Mouse (Mus musculus) heart, postnatal 10 days (tissue): ENCODE measurements around the gene Prl5a1. TPM values are rescaled to one million over a fixed set of nuclear protein-coding genes. Genes with fewer than 3 reads are reported as not detected.

ENCODE experiments used
- DNase-seq, 2 experiments: peaks; one replicate each; pipeline ENCODE4 v3.0.0; 2021
- intact Hi-C: fragments of 180-260 bp; cut with DNase I; formaldehyde crosslinking; loops from one replicate; pipeline ENCODE4 v1.15.1; 2025
- total RNA-seq, 2 experiments: library from RNA; stranded (reverse); gene quantifications; 2 replicates each; pipeline ENCODE4 v1.2.3; 2021

Gene Prl5a1
- not detected for total RNA-seq

DNA sequence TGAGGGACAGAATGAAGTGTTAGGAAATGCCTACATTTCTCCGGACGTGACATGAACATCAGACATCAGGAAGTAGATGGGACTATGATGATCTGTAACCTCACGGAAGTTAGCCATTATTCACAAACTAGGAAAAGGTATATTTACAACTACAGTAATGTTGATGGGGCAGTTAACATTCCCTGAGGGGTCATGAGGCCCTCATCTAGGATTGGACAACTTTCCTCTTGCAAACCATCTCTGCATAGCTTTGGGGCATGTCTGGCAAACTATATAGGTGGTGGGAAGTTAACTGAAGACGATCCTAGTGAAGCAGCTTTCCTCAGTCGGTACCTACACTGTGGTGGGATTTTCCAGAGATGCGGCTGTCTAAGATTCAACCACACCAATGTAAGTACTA lies at the start of gene Prl5a1:
Gene Prl5a1 (plus strand): TSS at position 301 of the 400 bp plus-strand sequence.
- DNase-seq: no peak
- intact Hi-C loops: no loop called here

DNA sequence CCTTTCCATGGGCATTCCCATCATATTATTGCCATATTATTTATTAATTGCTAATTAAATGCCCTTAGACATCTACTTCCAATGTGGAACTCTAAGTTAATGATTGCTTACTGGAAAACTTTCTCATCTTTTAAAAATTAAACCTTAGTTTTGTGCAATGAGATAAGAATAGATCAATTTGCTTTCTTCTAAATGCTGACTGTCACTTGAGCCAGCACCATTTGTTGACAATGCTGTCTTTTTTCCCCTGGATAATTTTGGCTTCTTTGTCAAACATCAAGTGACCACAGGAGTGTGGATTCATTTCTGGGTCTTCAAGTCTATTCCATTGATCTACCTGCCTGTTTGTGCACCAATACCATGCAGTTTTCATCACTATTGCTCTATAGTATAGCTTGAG lies 46.1 kb upstream of the Prl5a1 start:
- DNase-seq: no peak
- intact Hi-C loops: no loop called here

DNA sequence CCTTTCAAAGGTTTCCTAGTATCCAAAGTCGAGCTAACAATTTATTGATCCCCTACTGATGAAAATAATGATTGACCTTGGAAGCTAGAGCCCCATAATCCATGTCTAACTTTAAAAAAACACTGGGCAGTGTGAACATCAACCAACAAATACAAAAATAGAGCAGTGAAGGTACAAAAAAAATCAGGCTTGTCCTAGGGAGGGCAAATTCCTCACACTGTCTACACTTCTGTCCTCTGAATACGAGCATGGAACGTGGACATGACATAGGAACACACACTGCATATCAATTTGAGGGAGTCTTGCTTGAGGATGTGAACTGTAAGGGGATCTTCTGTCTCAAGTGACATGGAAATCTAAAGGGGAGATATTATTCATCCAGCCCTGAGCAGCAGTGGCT lies 33.7 kb upstream of the Prl5a1 start:
- DNase-seq: no peak
- intact Hi-C loops: no loop called here

DNA sequence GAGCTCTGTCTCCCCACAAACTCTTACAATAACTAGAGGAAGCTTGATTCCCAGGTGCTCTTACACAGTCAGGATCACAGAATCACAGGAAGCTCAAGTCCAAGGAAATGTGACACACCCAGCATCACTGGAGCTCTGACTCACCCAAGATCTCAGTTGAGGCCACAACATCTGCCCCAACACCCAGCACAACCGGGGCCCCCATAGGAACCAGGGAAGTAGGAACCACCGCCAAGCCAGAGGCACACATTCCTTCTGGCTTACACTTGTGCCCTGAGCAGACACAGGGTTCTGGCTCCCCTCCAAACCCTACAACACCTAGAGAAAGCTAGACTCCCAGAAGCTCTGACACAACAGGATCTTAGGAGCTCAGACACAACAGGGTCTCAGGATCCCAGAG lies 9.5 kb upstream of the Prl5a1 start:
- intact Hi-C loops: no loop called here

DNA sequence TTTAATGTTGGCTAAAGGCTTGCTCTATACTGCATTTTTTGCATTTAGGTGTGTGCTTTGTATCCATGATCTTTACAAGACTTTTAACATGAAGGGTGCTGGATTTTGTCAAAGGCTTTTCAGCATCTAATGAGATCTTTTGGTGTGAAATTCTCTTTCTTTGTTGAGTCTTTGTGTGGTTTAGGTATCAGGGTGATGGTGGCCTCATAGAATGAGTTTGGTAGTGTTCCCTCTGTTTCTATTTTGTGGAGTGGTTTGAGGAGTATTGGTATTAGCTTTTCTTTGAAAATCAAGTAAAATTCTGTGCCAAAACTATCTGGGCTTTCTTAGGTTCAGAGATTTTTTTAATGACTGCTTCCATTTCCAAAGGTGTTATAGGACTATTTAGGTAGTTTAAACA lies 6.5 kb upstream of the Prl5a1 start:
- DNase-seq: no peak
- intact Hi-C loops: no loop called here

More for the DNA sequence above, 9.5 kb upstream of the Prl5a1 start:
- DNase-seq: no peak

Other genes with a start within 250 kb of the Prl5a1 start
- not detected for gene Prl4a1, start 126.3 kb upstream of the Prl5a1 start, total RNA-seq
- 10 to 100 TPM; 90.4 to 97.7 TPM for gene Gm11361, start 115.0 kb downstream of the Prl5a1 start, total RNA-seq